Mouse (Mus musculus) liver, embryonic 11.5 days (tissue): ENCODE measurements around the gene Pdcd1lg2. TPM values are rescaled to one million over a fixed set of nuclear protein-coding genes. Genes with fewer than 3 reads are reported as not detected.

Experiments used
- ATAC-seq: fragments of 200-750 bp; cut with Nextera tagmentation; replicated peaks from 2 replicates; pipeline ENCODE4 v1.8.0; 2017; ENCODE audit warnings: moderate number of reproducible peaks, mild to moderate bottlenecking, moderate TSS enrichment, moderate library complexity; ENCODE audit not compliant: low FRiP score
- DNase-seq: peaks from one replicate; pipeline ENCODE4 v3.0.0-alpha.2; 2017; ENCODE audit warnings: low spot score
- H3K27ac ChIP-seq: fragments of 300-500 bp; sonication (generic); 2 replicates; pipeline ENCODE4 v1.5.1; 2014; ENCODE audit warnings: mild to moderate bottlenecking, low read depth, low read length, control low read depth
- H3K27me3 ChIP-seq: fragments of 300-500 bp; sonication (generic); replicated peaks from 2 replicates; pipeline ENCODE4 v1.6.1; 2014; ENCODE audit warnings: low read length, mixed read lengths; ENCODE audit not compliant: control insufficient read depth, insufficient read depth
- H3K36me3 ChIP-seq: fragments of 300-500 bp; sonication (generic); 2 replicates; pipeline ENCODE4 v1.6.1; 2014; ENCODE audit warnings: mild to moderate bottlenecking, low read length, moderate library complexity, mixed read lengths; ENCODE audit not compliant: control insufficient read depth, insufficient read depth
- H3K4me1 ChIP-seq: fragments of 300-500 bp; sonication (generic); replicated peaks from 2 replicates; pipeline ENCODE4 v1.6.1; 2014; ENCODE audit warnings: low read length, mixed read lengths; ENCODE audit not compliant: control insufficient read depth, insufficient read depth
- H3K4me2 ChIP-seq: fragments of 300-500 bp; sonication (generic); 2 replicates; pipeline ENCODE4 v1.6.1; 2014; ENCODE audit warnings: mild to moderate bottlenecking, control low read depth, moderate library complexity
- H3K4me3 ChIP-seq: fragments of 300-500 bp; sonication (generic); 2 replicates; pipeline ENCODE4 v1.5.1; 2014; ENCODE audit warnings: low read depth, low read length, control low read depth
- H3K9ac ChIP-seq: fragments of 300-500 bp; sonication (generic); 2 replicates; pipeline ENCODE4 v1.6.1; 2014; ENCODE audit warnings: low read depth, low read length, control low read depth
- H3K9me3 ChIP-seq: fragments of 300-500 bp; sonication (generic); 2 replicates; pipeline ENCODE4 v1.6.1; 2016; ENCODE audit warnings: low read length, inconsistent platforms, mixed read lengths; ENCODE audit not compliant: control insufficient read depth
- WGBS: fragments of 180-500 bp; shearing (Covaris S2); extraction: QIAGEN DNeasy Blood & Tissue Kit; methylation state at CpG from one replicate; pipeline ENCODE4 v1.1.7; 2014; 5-methylcytosine and 5-hydroxymethylcytosine counted together
- polyA plus RNA-seq: library from polyadenylated mRNA; unstranded; fragments of >200 nt; fragmentation: Nextera tagmentation; extraction: Ambion mirVana; gene quantifications from 2 replicates; pipeline ENCODE4 v1.2.1, GENCODE M21; 2014

Gene Pdcd1lg2
- polyA plus RNA-seq, 1 experiment from 2014 or later: not detected

- no peaks in the 10 kb centered on the region for H3K9me3 ChIP-seq
- DNase-seq (no peak), ATAC-seq (no peak)
- H3K27me3 ChIP-seq: no peaks in the 10 kb centered on the region
- peaks cover 20% of the 10 kb centered on the region for H3K4me1 ChIP-seq
- H3K4me3 ChIP-seq: no peak overlapping the region
- no peak overlapping the region for H3K4me2 ChIP-seq
- no peak overlapping the region for H3K27ac ChIP-seq
- no peaks in the 10 kb centered on the region for H3K36me3 ChIP-seq
- WGBS: 51% methylated on average over 4 of the region's 4 CpGs
- no peak overlapping the region for H3K9ac ChIP-seq
Observed at GRCm38 (mm10) chr19:29475210-29475620, 64.5 kb downstream of the Pdcd1lg2 start.

DNA sequence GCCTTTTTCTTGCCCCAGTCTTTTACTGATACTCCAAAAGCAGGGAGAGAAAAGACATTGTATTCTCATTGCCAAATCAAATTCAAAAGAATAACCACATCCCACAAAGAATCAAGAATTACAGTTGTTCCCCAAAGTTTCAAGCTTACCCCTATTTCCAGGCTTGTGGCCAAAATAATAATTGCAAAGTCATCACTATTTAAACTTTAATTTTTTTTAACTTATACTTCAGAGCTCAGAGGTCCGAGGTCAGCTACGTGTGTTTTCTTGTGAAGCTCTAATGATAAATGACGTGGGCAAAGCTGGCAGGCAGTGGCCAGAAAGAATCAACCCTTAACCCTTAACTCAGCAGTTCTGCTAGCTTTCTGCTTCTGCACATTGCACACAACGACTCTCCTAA, 67.9 kb downstream of the Pdcd1lg2 start:
- Histone ChIP-seq H3K27ac (no peak overlapping the region), H3K27me3 (no peaks in the 10 kb centered on the region), H3K36me3 (no peaks in the 10 kb centered on the region), H3K9me3 (no peaks in the 10 kb centered on the region), H3K4me1 (peaks cover 13% of the 10 kb centered on the region), H3K4me2 (no peak overlapping the region), H3K9ac (no peak overlapping the region), H3K4me3 (no peak overlapping the region)
- DNase-seq (no peak), ATAC-seq (no peak)
- 18% methylated on average over 4 of the region's 4 CpGs for WGBS

GRCm38 (mm10) chr19:29481578-29481977, 70.9 kb downstream of the Pdcd1lg2 start:
- DNase-seq (peak; percentile 17), ATAC-seq (no peak)
- no peaks in the 10 kb centered on the region for H3K9me3 ChIP-seq
- peaks cover 5% of the 10 kb centered on the region for H3K4me1 ChIP-seq
- WGBS: 69% methylated on average over 6 of the region's 6 CpGs
- no peak overlapping the region for H3K9ac ChIP-seq
- no peak overlapping the region for H3K4me3 ChIP-seq
- H3K27ac ChIP-seq: no peak overlapping the region
- no peaks in the 10 kb centered on the region for H3K36me3 ChIP-seq
- H3K4me2 ChIP-seq: no peak overlapping the region
- H3K27me3 ChIP-seq: no peaks in the 10 kb centered on the region

DNA sequence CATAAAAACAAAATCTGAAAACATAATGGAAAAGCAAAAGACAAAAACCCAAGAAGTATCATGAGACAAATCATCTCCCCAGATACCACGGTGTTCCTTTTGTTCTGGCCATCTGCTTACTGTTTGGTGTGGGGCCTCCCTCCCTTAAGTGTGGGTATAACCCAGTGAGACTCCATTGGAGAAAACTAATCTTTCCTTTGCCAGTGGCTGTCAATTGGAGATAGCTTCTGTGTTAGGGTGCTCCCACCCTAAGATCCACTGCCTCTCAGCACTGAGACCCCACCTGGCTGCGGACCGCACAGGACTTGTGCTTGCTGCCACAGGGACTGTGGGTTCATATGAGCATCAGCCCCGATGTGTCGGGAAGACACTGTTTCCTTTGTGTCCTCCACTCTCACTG, 71.4 kb downstream of the Pdcd1lg2 start:
- H3K4me1 ChIP-seq: peaks cover 5% of the 10 kb centered on the region
- ATAC-seq (peak; percentile 36; the same call in 1 of the 2 replicates), DNase-seq (no peak)
- H3K4me3 ChIP-seq: no peak overlapping the region
- H3K27me3 ChIP-seq: no peaks in the 10 kb centered on the region
- H3K27ac ChIP-seq: no peak overlapping the region
- WGBS: 74% methylated on average over 5 of the region's 5 CpGs
- H3K9me3 ChIP-seq: no peaks in the 10 kb centered on the region
- H3K36me3 ChIP-seq: no peaks in the 10 kb centered on the region
- H3K4me2 ChIP-seq: no peak overlapping the region
- H3K9ac ChIP-seq: no peak overlapping the region

DNA sequence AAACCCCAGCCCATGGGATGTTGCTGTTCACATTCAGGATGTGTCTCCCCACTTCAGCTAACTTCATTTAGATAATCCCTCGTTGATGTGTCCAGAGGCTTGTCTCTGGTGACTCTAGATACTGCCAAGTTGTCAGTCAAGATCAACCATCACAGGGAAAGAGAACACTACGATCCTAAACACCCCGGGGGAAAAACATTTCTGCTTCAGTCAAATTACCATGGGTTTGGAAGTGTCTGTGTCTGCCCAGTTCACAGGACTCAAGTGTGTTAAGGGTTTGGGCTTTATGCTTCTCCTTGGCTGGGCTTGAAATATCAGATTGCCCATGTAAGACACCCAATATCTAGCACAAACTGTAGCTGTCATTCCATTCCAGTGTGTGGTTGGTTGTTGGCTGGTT, 71.9 kb downstream of the Pdcd1lg2 start:
- ATAC-seq (no peak), DNase-seq (no peak)
- H3K9me3 ChIP-seq: no peaks in the 10 kb centered on the region
- H3K9ac ChIP-seq: no peak overlapping the region
- H3K4me3 ChIP-seq: no peak overlapping the region
- no peak overlapping the region; the same call in 1 of the 2 replicates for H3K27ac ChIP-seq
- H3K4me2 ChIP-seq: no peak overlapping the region
- no peaks in the 10 kb centered on the region for H3K27me3 ChIP-seq
- peaks cover 5% of the 10 kb centered on the region for H3K4me1 ChIP-seq
- H3K36me3 ChIP-seq: no peaks in the 10 kb centered on the region
- WGBS: 48% methylated on average over 3 of the region's 3 CpGs

DNA sequence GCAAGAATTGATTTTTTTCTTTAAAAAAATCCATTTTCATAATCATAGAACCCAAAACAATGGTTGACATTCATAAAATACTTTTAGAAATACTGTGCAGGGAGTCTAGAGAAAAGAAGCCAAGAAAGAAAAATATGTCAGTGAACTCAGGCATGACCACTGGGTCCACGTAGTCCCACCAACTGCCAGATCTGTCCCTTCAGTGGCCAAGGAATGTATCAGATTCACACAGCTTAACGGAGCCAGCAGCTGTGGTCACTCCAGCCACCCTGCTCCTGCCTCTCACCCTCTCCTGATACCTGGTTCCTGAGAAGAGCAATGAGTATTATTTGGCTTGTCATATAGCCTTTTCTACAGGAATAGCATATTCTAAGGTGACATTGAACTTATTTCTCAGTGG, 72.7 kb downstream of the Pdcd1lg2 start:
- no peaks in the 10 kb centered on the region for H3K9me3 ChIP-seq
- no peak overlapping the region for H3K9ac ChIP-seq
- 59% methylated on average over 2 of the region's 2 CpGs for WGBS
- ATAC-seq (no peak), DNase-seq (no peak)
- H3K4me1 ChIP-seq: peaks cover 11% of the 10 kb centered on the region
- H3K4me3 ChIP-seq: no peak overlapping the region
- H3K27ac ChIP-seq: no peak overlapping the region
- no peaks in the 10 kb centered on the region for H3K36me3 ChIP-seq
- H3K4me2 ChIP-seq: no peak overlapping the region
- no peaks in the 10 kb centered on the region for H3K27me3 ChIP-seq

- Histone ChIP-seq H3K27me3 (no peaks in the 10 kb centered on the region), H3K9me3 (no peaks in the 10 kb centered on the region), H3K4me3 (no peak overlapping the region), H3K9ac (no peak overlapping the region), H3K4me2 (no peak overlapping the region), H3K27ac (no peak overlapping the region), H3K36me3 (no peaks in the 10 kb centered on the region), H3K4me1 (peaks cover 15% of the 10 kb centered on the region)
- no peak for DNase-seq
- ATAC-seq: no peak
- WGBS: 59% methylated on average over 2 of the region's 2 CpGs
Observed at GRCm38 (mm10) chr19:29484537-29484936, 73.8 kb downstream of the Pdcd1lg2 start.

GRCm38 (mm10) chr19:29485257-29485948, 74.7 kb downstream of the Pdcd1lg2 start:
- H3K27me3 ChIP-seq: no peaks in the 10 kb centered on the region
- no peaks in the 10 kb centered on the region for H3K36me3 ChIP-seq
- no peak overlapping the region for H3K4me3 ChIP-seq
- no peak overlapping the region for H3K4me2 ChIP-seq
- no peak overlapping the region for H3K27ac ChIP-seq
- ATAC-seq (no peak), DNase-seq (no peak)
- 90% methylated on average over 3 of the region's 3 CpGs for WGBS
- H3K4me1 ChIP-seq: peaks cover 15% of the 10 kb centered on the region
- H3K9ac ChIP-seq: no peak overlapping the region
- no peaks in the 10 kb centered on the region for H3K9me3 ChIP-seq

- ATAC-seq: no peak
- Histone ChIP-seq H3K27me3 (no peaks in the 10 kb centered on the region), H3K4me1 (peaks cover 15% of the 10 kb centered on the region), H3K4me2 (no peak overlapping the region), H3K36me3 (no peaks in the 10 kb centered on the region), H3K9ac (no peak overlapping the region), H3K4me3 (no peak overlapping the region), H3K27ac (no peak overlapping the region), H3K9me3 (no peaks in the 10 kb centered on the region)
- WGBS: 73% methylated on average over 7 of the region's 7 CpGs
- DNase-seq: peak; percentile 2
Observed at GRCm38 (mm10) chr19:29486545-29487206, 76.0 kb downstream of the Pdcd1lg2 start.
